Mouse (Mus musculus): ENCODE results near the gene Gjd3. TPM values are rescaled to one million over a fixed set of nuclear protein-coding genes. Genes with fewer than 3 reads are reported as not detected.
"Not testable (repeated sequence)": the region's sequence is repeated elsewhere in the genome, so short reads cannot be mapped to it uniquely, and the experiment has no call there.

Gjd3 gene
- polyA plus RNA-seq, 1 experiment from 2014 or later = not detected

DNA sequence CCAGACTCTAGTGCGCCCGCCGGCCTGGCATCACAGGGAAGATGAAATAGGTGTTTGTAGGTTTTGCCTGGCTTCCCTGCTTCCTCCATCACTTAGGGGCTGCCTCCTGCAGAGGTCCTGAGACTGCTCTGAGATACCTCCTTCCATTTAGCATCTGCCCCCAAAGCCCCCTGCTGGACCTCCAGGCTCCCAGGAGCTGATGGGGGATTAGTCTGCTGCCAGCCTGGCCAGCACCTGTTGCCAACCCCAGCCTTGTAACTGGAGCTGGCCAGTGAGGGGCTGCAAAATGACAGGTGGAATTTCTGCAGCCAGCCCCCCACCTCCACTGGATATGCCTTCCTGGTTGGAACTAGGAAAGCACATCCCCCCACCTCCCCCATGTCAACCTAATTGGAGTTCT lies 42.0 kb downstream of the Gjd3 start:
- Histone ChIP-seq H3K27ac (peak overlapping the region; percentile 97), H3K79me2 (ENCODE audit: inconsistent target) (peaks cover 72% of the 10 kb centered on the region), H3K4me3 (ENCODE audit: inconsistent target) (peak overlapping the region; percentile 29; the same call in 1 of the 2 replicates), H3K36me3 (ENCODE audit: inconsistent target) (no peaks in the 10 kb centered on the region)
- 76% methylated on average over 3 of the region's 3 CpGs for WGBS (ENCODE audit: missing documents)

DNA sequence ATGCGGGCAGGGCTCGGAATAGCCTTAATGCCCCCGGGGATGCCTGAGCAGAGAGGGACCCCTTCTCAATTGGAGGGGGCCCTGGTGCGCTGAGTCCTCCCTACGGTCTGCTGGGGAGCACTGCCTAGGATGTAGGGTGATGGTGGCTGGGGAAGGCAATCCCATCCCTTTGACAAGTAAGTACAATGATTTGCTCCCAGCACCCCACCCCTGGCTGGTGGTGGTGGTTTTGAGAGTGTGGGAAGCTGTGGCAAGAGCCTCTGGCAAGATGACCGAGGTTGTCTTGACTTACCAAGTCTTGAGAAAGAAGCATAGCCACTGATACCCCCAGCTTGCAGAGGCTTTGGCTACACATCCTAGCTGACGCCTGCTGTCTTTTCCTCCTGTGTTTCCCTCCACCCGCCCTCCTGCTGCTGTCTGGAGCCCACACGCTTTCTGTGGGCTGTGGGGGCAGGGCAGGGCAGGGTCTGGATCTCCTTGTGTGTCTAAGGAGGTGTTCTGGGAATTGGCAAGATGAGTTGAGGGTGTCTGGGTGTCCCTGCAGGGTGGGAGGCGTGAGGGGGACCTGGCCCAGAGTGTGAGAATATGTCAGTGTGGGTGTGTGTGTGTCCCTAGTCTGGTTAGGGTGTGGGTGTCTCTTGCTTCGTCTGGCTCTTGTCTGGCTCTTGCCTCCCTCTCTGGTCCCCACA lies 42.7 kb downstream of the Gjd3 start:
- no peaks in the 10 kb centered on the region for H3K36me3 ChIP-seq (ENCODE audit: inconsistent target)
- peak overlapping the region; percentile 97 for H3K27ac ChIP-seq
- H3K4me3 ChIP-seq (ENCODE audit: inconsistent target) = no peak overlapping the region
- peaks cover 66% of the 10 kb centered on the region for H3K79me2 ChIP-seq (ENCODE audit: inconsistent target)
- WGBS (ENCODE audit: missing documents) = 46% methylated on average over 10 of the region's 11 CpGs

DNA sequence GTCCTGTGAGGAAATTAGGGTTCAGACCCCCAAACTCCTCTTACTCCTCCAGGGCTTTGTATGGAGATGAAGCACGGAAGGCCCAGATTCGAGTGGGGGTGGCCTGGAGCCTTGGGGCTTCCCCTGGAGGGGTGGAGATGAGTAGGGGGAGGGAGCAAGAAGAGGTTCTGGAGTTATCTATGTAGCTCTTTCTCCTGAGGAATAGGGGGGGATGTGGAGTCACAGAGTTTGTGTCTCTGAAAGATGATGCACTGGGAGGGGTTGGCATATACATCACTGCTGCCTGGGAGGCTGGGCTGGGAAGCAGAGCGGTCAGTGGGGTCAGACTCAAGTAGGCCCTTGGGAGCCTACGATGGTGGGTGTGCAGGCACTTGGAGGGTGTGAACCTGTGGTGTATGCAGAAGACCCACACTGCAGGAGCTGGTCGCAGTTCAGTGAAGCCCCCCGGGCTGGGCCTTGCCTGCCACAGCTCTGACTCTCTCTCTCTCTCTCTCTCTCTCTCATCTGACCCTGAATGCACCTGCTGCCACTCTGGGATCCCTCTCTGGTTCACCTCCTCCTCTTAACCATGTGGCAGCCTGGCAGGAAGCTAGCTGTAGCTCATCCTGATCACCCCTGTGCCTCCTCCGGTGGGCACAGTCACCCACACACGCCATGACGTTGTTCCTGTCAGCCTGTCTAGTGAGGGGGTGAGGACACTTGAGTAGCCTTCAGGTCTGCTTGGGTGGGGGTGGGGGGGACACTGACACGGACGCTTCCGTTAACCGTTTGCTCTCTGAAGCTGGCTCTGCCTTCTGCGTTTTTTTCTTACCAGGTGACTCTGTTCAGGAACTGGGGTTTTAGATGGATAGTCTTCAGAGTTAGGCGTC lies 43.5 kb downstream of the Gjd3 start:
- H3K4me3 ChIP-seq (ENCODE audit: inconsistent target) = no peak overlapping the region
- whole genome bisulfite sequencing (ENCODE audit: missing documents) = 47% methylated on average over 15 of the region's 15 CpGs
- H3K36me3 ChIP-seq (ENCODE audit: inconsistent target) = no peaks in the 10 kb centered on the region
- H3K27ac ChIP-seq = 0 out of 2 replicates have a peak overlapping the region, but pooled peaks have one; percentile 97
- H3K79me2 ChIP-seq (ENCODE audit: inconsistent target) = peaks cover 58% of the 10 kb centered on the region

DNA sequence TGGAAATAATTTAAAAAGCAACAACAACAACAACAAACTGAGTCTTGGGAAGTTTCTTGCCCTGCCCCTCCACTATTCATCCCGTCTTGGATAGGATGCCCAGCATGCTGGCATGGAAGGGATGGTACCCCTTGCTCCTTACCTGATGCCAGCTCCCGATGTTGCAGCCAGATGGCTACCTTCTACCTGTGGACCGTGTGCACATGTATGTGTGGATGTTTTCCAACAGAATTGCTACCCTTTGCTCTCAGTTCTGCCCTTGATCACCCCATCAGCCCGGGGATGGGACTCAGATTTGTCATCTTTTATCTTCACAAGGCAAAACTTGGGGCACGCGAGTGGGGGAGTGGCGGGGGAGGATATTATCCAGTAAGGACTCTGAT lies 44.1 kb downstream of the Gjd3 start:
- WGBS (ENCODE audit: missing documents) = 76% methylated on average over 7 of the region's 7 CpGs
- Histone ChIP-seq H3K4me3 (ENCODE audit: inconsistent target) (peak overlapping the region; percentile 54), H3K79me2 (ENCODE audit: inconsistent target) (peaks cover 52% of the 10 kb centered on the region), H3K27ac (peak overlapping the region; percentile 34; the same call in 1 of the 2 replicates), H3K36me3 (ENCODE audit: inconsistent target) (no peaks in the 10 kb centered on the region)

DNA sequence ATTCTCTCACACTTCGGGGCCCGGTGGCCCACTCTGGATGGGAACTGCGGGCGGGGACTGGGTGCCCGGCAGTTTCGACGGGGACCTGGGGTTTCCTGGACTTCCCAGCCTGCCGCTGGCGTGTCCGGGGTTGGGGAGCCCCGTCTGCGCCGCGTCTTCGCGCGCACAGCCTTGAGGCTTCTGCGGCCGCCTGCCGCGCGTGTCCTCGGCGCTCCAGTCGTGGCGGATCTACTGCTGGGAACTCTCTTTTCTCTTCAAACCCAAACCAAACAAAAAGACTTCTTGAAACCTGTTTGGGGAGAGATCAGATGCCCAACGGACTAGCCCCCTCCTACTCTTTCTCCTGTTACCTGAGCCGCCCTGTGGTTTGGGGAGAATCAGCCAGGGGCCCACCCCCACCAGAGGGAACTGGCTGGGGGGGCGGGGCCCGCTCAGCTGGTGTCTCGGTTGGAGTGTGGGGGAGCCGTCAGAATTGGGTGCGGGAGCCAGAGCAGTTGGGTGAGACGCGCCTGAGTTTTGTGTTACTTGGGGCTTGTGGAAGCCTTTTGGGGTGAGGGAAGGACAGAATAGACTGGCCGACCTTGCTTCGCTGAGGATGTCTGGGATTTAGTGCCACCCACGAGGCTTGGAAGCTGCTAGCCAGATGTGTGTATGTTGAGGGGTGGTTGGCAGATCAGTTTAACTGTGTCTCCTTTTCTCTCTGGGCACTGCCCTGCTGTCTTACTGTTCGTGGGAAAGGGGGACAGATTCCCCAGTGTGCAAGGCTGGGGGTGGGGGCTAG lies 44.7 kb downstream of the Gjd3 start:
- 3% methylated on average over 38 of the region's 39 CpGs for WGBS (ENCODE audit: missing documents)
- H3K79me2 ChIP-seq (ENCODE audit: inconsistent target) = peaks cover 46% of the 10 kb centered on the region
- H3K27ac ChIP-seq = peak overlapping the region; percentile 34
- peak overlapping the region; percentile 54 for H3K4me3 ChIP-seq (ENCODE audit: inconsistent target)
- no peaks in the 10 kb centered on the region for H3K36me3 ChIP-seq (ENCODE audit: inconsistent target)

DNA sequence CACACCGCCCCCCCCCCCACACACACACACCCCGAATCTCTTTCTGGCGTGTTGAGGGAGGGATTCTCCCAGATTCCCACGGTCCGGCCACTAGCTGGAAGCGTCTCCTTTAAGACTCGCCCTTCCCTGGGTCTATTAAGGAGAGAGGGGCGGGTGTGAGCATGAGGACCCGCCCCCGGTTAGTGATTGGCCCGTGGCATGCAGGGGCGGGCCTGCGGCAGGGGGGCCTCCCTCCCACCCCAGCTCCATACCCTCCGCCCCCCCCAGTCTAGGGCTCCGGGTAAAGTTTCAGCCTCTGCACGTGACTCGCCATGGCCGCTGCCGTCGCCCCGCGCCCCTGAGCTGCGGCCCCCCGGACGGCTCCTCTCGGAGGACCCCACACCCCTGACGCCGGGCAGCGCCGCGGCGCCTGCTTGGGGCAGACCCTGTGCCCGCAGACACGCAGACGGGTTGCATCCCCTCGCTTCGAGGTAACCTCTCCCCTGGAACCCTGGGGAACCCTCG lies 45.4 kb downstream of the Gjd3 start:
- Histone ChIP-seq H3K4me3 (ENCODE audit: inconsistent target) (peak overlapping the region; percentile 54), H3K36me3 (ENCODE audit: inconsistent target) (no peaks in the 10 kb centered on the region), H3K79me2 (ENCODE audit: inconsistent target) (peaks cover 39% of the 10 kb centered on the region), H3K27ac (peak overlapping the region; percentile 66)
- WGBS (ENCODE audit: missing documents) = 2% methylated on average over 28 of the region's 38 CpGs

DNA sequence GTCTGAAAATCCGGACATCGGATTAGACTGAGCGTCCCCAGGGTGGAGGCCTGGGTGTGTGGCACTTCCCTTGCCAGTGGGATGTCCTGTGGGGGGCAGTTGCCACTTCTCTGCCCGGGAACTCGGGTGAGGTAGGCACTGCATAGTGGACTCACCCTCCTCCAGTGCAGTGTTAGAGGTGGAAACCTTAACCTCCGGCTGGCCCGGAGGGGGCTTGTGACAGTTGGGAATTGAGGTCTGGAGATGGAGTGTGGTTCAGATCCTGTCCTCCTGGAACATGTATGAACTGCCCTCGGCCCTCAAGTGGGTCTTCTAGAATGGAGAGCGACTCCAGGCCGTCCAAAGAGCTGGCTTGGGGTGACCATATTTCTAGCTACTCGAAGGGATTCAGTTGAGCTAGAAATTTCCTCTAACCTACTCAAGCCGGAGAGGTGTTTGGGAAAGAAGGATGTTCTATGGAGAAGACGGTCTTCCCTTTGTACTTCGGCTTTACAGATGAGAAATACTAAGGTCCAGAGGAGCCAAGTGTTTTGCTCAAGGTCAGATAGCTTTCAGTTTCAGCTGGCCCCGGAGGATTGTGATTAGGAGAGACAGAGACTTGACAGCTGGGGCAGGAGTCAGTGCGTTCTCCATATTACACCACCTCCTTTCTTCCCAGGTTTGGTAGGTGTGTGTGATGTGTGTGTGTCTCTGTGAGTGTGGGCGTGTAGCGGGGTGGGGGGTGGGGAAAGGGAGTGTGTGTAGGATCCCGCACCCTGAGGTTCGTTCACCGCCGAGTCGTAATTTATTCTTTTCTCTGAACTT lies 46.0 kb downstream of the Gjd3 start:
- peaks cover 36% of the 10 kb centered on the region for H3K79me2 ChIP-seq (ENCODE audit: inconsistent target)
- H3K27ac ChIP-seq = peak overlapping the region; percentile 66
- peak overlapping the region; percentile 54 for H3K4me3 ChIP-seq (ENCODE audit: inconsistent target)
- H3K36me3 ChIP-seq (ENCODE audit: inconsistent target) = no peaks in the 10 kb centered on the region
- 13% methylated on average over 22 of the region's 23 CpGs for WGBS (ENCODE audit: missing documents)

DNA sequence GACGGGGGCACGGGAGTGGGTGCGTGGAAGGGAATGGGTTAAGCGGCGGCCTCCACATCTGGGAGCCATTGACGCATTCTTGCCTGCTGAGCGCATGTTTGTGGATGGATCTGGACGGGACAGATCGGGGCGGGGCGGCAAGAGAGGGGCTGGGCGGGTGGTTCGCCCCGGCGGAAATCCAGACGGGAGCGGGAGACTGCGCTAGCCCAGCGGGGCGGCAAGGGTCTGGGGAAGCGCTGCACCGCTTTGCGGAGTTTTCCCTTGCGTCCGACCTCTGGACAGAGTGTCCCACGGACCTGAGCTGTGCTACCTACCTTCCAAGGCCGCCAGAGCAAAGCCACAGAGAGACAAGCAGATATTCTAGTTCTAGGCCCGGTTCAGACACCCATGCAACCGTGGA lies 46.6 kb downstream of the Gjd3 start:
- peaks cover 32% of the 10 kb centered on the region for H3K79me2 ChIP-seq (ENCODE audit: inconsistent target)
- 47% methylated on average over 28 of the region's 29 CpGs for WGBS (ENCODE audit: missing documents)
- H3K4me3 ChIP-seq (ENCODE audit: inconsistent target) = no peak overlapping the region
- H3K27ac ChIP-seq = no peak overlapping the region
- no peaks in the 10 kb centered on the region for H3K36me3 ChIP-seq (ENCODE audit: inconsistent target)

DNA sequence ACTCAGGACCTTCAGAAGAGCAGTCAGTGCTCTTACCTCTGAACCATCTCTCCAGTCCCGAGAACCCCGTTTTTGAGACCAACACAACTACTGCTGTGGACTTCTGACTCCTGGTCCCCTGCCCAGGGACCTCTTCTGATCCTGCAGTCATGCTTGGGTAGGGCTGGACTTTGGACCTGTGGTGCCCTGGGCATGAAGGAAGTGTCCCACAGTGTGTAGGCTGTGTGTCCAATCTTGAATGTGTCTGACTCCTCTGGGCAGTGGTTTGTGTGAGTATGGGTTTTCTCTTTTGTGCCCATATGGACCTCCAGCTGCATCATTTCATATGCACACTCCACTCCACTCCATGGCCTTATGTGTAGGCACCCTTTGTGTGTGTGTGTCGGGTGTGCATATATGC lies 47.7 kb downstream of the Gjd3 start:
- Histone ChIP-seq H3K4me3 (ENCODE audit: inconsistent target) (no peak overlapping the region), H3K79me2 (ENCODE audit: inconsistent target) (peaks cover 22% of the 10 kb centered on the region), H3K36me3 (ENCODE audit: inconsistent target) (no peaks in the 10 kb centered on the region), H3K27ac (no peak overlapping the region)
- WGBS (ENCODE audit: missing documents) = 100% methylated on average over 3 of the region's 3 CpGs

DNA sequence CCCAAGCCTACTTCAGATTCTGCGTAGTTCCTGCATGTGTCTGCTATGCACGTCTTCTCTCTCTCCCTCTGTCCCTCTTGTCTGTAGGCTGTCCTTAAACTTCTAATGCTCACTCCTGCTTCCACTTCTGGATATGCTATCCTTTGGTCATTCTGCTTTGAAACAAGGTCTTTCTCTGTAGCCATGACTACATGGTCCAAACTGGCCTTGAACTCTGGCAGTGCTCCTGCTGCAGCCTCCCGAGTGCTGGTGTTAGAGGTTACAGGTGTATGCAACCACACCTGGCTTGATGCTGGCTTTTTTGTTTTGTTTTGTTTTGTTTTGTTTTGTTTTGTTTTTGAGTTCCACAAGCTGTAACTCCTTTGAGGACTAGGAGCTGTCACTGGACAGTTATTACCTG lies 48.4 kb downstream of the Gjd3 start:
- 97% methylated on average over 3 of the region's 3 CpGs for WGBS (ENCODE audit: missing documents)
- H3K27ac ChIP-seq = no peak overlapping the region
- H3K79me2 ChIP-seq (ENCODE audit: inconsistent target) = peaks cover 14% of the 10 kb centered on the region
- no peaks in the 10 kb centered on the region for H3K36me3 ChIP-seq (ENCODE audit: inconsistent target)
- H3K4me3 ChIP-seq (ENCODE audit: inconsistent target) = no peak overlapping the region

DNA sequence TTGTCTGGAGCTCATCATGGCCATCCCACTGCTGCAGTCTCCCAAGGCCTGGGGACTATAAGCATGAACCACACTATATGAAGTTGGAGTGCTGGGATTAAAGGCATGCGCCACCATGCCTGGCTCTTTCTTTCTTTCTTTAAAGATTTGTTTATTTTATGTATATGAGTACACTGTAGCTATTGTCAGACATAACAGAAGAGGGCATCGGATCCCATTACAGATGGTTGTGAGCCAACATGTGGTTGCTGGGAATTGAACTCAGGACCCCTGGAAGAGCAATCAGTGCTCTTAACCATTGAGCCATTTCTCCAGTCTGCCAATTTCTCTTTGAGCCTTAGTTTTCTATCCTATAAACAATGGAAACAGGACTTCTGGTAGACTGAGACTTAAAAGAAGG lies 49.0 kb downstream of the Gjd3 start:
- 0 out of 2 replicates have a peak overlapping the region, but pooled peaks have one; percentile 5 for H3K27ac ChIP-seq
- H3K79me2 ChIP-seq (ENCODE audit: inconsistent target); H3K4me3 ChIP-seq (ENCODE audit: inconsistent target); H3K36me3 ChIP-seq (ENCODE audit: inconsistent target): not testable (repeated sequence)
- 97% methylated on average over 2 of the region's 2 CpGs for WGBS (ENCODE audit: missing documents)

DNA sequence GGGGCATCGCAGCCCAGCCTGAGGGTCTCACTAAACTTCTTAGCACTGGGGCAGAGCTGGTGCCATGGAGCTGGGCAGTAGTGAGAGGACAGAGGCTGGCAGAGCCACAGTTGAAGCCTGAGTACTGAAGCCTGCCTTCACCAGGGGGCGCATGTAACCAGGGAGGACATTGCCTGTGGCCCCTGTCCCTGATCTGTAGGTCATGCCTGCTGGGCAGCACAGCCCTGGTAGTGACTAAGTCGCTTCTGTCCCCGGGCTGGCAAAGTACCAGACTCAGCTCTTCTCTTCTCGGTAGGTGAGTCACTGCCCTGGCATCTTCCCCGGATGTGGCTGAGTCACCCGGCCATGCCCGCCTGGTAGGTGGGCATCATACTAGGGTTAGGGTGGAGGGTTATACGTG lies 49.7 kb downstream of the Gjd3 start:
- 6% methylated on average over 9 of the region's 9 CpGs for WGBS (ENCODE audit: missing documents)
- Histone ChIP-seq H3K79me2 (ENCODE audit: inconsistent target) (peaks cover 2% of the 10 kb centered on the region), H3K4me3 (ENCODE audit: inconsistent target) (no peak overlapping the region), H3K36me3 (ENCODE audit: inconsistent target) (no peaks in the 10 kb centered on the region), H3K27ac (0 out of 2 replicates have a peak overlapping the region, but pooled peaks have one; percentile 7)

DNA sequence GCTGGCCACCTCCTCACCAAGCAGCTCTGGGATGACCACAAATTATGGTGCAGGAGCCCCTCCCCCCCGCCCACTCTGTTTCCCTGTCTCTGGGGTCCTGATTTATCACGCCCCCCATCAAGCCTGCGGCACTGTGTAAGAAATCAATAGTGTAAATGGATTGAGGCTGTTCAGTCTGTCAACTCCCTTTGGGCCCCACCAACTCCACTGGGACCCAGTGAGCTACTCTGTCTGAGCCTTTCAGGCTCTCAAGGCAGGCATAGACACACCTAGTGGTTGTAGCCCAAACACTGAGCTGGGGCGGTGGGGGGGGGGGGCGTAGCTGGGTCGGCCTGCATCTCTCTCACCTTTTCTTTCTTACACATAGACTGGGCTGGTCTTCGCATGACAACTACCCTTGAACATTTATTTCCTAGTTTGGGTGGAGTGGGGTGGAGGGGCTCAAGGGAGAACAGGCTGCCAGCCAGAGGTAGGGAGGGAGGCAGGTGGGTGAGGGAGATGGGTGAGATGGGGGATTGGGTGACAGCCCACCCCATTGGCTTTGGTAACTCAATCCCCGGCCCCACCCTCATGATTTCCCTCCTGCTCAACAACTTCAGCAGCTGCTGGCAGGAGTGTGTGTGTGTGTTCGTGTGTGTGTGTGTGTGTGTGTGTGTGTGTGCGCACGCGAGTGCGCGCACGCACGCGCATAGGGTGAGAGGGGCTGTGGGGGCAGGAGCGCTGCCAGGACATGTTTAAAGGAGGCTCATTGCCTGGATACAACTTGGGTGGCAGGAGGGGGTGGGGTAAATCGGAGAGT lies 50.3 kb downstream of the Gjd3 start:
- Histone ChIP-seq H3K4me3 (ENCODE audit: inconsistent target) (no peak overlapping the region), H3K79me2 (ENCODE audit: inconsistent target) (no peaks in the 10 kb centered on the region), H3K36me3 (ENCODE audit: inconsistent target) (no peaks in the 10 kb centered on the region), H3K27ac (0 out of 2 replicates have a peak overlapping the region, but pooled peaks have one; percentile 7)
- WGBS (ENCODE audit: missing documents) = 48% methylated on average over 19 of the region's 19 CpGs

Measured in macrophage (primary cell).